Mouse (Mus musculus) adipocyte (in vitro differentiated cells): ENCODE results near the gene Gm17660.
"Not testable (repeated sequence)": the region's sequence is repeated elsewhere in the genome, so short reads cannot be mapped to it uniquely, and the experiment has no call there.

Experiments used
- DNase-seq: peaks from one replicate; pipeline ENCODE4 v3.0.0-alpha.2; 2016; ENCODE audit warnings: low spot score

Gene Gm17660

DNA sequence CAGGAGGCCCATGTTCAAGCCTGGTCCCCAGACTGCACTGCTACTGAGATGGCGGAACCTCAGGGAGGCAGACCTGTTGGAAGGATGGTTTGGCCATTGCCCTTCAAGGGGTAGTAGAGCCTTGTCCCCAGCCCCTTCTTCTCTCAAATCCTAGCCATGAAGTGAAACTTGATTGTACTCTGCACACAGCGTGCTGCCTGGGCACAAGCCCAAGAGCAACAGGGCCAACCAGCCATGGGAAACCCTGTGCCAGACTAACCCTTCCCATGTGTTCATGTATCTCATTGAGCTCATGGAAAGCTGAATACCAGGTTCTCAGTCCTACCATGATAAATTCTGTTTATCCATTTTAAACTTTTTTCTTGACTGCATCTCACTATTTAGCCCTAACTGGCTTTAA, 34.5 kb downstream of the Gm17660 start:
- peak; percentile 85 for DNase-seq

DNA sequence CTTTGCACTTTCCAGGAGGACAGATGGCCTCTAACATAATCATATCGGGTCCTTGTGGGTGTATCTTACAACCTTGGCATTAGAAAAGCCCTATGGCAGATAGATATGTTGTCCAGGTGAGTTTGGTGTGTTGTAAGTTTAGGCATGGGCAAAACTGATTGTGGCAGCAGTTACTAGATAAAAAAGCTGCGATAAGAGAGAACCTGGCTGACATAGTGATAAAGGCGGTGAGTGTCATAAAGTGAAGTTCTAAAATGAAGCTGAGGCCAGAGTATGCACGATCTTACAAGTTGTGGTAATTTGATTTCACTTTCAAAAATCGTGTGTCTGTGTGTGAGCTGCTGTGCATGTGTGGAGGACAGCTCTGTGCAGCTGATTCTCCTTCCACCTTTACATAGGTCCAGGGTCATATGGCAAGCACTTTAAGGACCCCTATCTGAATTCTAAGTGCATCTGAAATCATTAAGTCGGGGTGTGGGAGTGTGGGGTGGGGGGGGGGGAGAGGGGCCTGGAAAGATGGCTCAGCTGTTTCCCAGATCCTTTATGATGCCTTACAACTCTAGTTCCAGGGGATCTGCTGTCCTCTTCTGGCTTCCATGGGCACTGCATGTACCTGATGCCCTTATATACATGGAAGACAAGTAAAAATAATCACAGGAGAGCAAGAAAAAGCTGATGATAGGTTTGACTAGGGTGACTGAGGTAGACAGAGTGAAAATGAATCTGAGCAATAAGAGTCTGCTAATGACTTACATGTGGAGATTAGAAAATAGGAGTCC, 38.1 kb downstream of the Gm17660 start:
- DNase-seq: peak; percentile 59

DNA sequence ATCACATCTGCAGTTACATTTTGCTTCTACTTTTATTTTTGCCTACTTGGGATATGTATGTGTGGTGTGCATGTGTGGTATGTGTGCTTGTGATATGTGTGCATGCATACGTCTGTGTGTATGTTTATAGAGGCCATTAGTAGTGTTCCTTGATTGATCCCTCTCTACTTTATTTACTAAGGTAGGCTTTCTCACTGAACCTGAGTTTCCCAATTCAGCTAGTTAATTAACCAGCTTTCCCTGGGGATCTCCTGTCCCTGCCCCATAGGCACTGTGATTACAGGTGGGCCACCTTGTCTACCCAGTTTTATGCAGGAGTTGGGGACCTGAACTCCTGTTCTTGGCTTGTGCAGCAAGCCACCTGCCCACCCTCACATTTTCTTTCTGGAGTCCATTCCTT, 40.7 kb downstream of the Gm17660 start:
- DNase-seq: no peak

- DNase-seq: no peak
These were observed 41.6 kb downstream of the Gm17660 start for GRCm38 (mm10) chr5:104035824-104036223.

- no peak for DNase-seq
These were observed 42.3 kb downstream of the Gm17660 start for GRCm38 (mm10) chr5:104035066-104035465.

DNA sequence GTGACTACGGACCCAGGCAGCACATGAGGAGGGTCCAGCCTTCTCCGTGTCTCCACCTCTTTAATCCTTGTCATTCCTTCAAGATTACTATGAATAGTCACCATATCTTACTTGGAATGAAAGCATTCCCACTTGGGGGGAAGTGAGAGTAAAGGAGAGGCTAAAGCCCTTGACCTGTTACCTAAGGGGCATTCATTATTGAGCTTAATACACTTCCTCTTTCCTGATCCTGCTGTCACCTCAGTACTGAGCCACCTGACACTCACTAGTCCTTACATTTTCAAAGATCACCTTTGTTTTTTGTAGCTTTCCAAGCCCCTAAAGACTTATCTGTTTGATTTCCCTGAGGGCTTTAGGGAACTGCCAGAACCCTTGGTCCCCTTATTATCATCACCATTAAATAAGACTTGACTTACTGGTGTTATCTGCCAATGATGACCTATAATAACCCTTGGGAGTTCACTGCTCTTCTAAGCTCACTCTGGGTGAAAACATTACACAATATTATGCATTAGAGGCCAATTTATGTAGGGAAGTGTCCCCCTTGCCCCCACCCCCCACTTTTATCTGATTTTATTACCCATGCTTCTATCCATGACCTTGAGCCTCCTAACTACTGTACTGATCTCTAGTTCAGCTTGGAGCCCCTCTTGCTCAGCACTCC, 44.8 kb downstream of the Gm17660 start:
- no peak for DNase-seq

DNA sequence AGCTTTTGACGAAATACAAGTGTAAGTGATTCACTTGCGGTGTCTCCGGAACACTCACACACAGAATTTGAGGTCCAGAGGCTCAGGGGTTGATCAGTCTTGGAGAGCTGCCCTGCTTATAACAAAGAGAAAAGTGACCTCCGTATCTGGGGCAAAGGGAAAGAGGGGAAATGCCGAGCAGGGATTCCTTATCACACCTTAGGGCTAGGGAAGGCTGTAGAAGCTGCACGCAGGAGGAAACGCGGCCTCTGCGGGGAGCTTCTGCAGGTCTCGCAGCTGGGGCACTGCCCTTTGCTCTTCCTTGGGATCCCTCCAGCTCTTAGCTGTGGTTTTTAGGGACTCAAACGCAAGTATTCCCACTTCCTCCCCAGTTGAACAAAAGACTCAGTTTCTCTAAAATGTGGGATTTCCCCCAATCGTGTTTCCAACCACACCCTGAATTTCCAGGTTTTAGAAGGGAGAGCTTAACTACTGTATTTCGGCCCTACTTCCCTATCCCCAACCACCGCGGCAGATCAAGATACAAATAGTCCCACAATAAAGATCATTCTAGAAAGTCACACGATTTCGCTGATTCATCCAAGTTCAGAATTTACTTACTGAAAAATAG, 52.1 kb downstream of the Gm17660 start:
- DNase-seq: no peak

DNA sequence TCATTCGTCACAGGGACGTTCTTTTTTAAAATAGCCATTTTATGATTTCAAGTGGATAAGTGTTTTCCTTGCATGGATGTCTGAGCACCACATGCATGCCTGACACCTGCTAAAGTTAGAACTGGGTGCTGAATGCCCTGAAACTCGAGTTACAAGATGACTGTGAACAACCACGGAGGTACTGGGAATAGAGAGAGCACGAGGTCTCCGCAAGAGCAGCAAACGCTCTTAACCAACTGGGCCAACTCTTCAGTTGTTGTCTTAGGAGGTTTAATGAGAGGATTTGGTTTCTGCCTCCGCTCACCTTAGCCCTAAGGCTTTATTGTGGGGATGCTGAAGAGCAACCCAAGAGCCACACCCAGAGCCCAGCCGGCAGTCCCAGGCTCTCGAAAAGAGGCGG, 52.6 kb downstream of the Gm17660 start:
- DNase-seq: no peak

DNA sequence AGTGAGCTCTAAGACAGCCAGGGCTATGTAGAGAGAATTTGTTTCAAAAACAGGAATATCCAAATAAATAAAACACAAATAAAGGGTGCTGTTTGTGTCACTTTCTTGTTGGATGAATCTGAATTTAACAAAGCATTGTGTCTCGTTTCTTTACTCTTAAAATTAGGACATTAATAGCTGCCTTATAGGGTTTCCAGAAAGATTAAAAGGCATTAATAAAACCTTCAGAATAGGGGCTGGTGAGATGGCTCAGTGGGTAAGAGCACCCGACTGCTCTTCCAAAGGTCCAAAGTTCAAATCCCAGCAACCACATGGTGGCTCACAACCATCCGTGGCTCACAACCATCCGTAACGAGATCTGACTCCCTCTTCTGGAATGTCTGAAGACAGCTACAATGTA, 53.2 kb downstream of the Gm17660 start:
- DNase-seq: not testable (repeated sequence)

- DNase-seq: no peak
These were observed 54.0 kb downstream of the Gm17660 start for GRCm38 (mm10) chr5:104023289-104024020.

GRCm38 (mm10) chr5:104022558-104022957, 54.9 kb downstream of the Gm17660 start:
- DNase-seq: no peak

GRCm38 (mm10) chr5:104021597-104022378, 55.6 kb downstream of the Gm17660 start, which contains the start of gene Hsd17b11:
TSS of gene Hsd17b11 (minus strand) at chr5:104021919.
- peak; percentile 81 for DNase-seq
